Mouse (Mus musculus) lung, adult 2 months (tissue): ENCODE data around the gene Ifi35. TPM values are rescaled to one million over a fixed set of nuclear protein-coding genes. Genes with fewer than 3 reads are reported as not detected.
A peak's percentile ranks its signal among the peaks of the same experiment; 100 is the strongest.
"Not testable (repeated sequence)": the region's sequence is repeated elsewhere in the genome, so short reads cannot be mapped to it uniquely, and the experiment has no call there.

Source experiments
- DNase-seq: peaks from one replicate; pipeline ENCODE4 v3.0.0; 2022
- H3K4me1 ChIP-seq: fragments of 200-500 bp; 2 replicates; pipeline ENCODE4 v1.6.1; 2011; ENCODE audit warnings: low read length; ENCODE audit not compliant: control insufficient read depth, insufficient read depth
- H3K4me3 ChIP-seq: fragments of 200-500 bp; replicated peaks from 2 replicates; pipeline ENCODE3; 2011; ENCODE audit warnings: low read depth, mild to moderate bottlenecking, control low read depth, low read length; ENCODE audit errors: extremely low read depth
- CTCF ChIP-seq: fragments of 200-500 bp; IDR thresholded peaks from 2 replicates; pipeline ENCODE4 v1.5.1; 2011; ENCODE audit warnings: mild to moderate bottlenecking, low read length, control low read depth; ENCODE audit not compliant: insufficient read depth
- POLR2A ChIP-seq: fragments of 200-500 bp; IDR thresholded peaks from 2 replicates; pipeline ENCODE4 v1.6.1; 2011; ENCODE audit warnings: low read depth, mild to moderate bottlenecking, control low read depth, low read length, borderline replicate concordance; ENCODE audit errors: extremely low read depth
- WGBS: fragments of 180-500 bp; shearing (Covaris S2); methylation state at CpG from one replicate; pipeline ENCODE4 v1.1.7; 2018; 5-methylcytosine and 5-hydroxymethylcytosine counted together
- polyA plus RNA-seq: library from polyadenylated mRNA; depleted of rRNA; stranded (reverse); fragments of >200 nt; gene quantifications from 2 replicates; pipeline ENCODE4 v1.2.3, GENCODE M21; 2012

Gene Ifi35
- polyA plus RNA-seq, 1 experiment, result 76.4 TPM

DNA sequence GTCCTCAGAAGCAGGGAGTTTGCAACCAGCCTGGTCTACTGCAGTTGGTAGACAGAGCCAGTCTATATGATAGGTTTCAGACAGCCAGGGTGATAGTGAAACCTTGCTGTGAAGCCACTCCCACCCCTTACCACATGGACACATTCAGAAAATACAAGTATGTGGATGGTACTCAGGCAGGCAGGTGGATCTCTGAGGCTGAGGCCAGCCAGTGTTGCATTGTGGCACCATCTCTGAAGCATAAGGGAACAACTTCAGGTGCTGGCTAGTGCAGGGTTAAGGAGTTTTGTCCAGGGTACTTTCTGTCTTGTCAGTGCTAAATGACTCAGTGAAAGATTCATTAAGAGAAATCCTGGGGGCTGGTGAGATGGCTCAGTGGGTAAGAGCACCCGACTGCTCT lies 1.9 kb upstream of the Ifi35 start:
- TF ChIP-seq POLR2A, result no peak
- no peak for TF ChIP-seq CTCF
- Histone ChIP-seq H3K4me3 (no peak overlapping the region), H3K4me1 (peaks cover 7% of the 10 kb centered on the region)
- 76% methylated on average over 1 of the region's 1 CpGs for WGBS
- no peak for DNase-seq

DNA sequence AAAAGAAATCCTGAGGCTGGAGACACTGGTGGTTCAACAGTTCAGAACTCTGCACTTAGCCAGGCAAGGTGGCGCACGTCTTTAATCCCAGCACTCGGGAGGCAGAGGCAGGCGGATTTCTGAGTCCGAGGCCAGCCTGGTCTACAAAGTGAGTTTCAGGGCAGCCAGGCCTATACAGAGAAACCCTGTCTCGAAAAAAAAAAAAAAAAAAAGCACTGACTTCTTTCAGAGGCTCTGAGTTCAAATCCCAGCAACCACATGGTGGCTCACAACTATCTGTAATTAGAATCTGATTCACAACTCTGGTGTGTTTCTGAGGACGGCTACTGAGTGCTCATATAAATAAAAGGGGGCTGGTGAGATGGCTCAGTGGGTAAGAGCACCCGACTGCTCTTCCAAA lies 1.3 kb upstream of the Ifi35 start:
- not testable (repeated sequence) for H3K4me1 ChIP-seq, H3K4me3 ChIP-seq, DNase-seq
- 85% methylated on average over 8 of the region's 8 CpGs for WGBS

DNA sequence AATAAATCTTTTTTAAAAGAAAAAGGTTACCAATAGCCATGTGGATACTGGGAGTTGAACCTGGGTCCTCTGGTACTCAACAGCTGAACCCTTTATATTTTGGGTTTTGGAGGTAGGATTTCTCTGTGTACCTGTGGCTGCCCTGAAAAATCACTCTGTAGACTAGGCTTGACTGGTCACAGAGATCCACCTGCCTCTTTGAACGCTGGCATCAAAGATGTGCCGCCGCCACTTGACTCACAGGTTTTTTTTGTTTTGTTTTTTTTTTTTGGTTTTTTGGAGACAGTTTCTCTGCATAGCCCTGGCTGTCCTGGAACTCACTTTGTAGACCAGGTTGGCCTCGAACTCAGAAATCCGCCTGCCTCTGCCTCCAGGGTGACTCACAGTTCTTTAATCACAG lies 421 bp upstream of the Ifi35 start:
- 78% methylated on average over 5 of the region's 5 CpGs for WGBS
- no peak for DNase-seq
- no peak overlapping the region for H3K4me3 ChIP-seq

DNA sequence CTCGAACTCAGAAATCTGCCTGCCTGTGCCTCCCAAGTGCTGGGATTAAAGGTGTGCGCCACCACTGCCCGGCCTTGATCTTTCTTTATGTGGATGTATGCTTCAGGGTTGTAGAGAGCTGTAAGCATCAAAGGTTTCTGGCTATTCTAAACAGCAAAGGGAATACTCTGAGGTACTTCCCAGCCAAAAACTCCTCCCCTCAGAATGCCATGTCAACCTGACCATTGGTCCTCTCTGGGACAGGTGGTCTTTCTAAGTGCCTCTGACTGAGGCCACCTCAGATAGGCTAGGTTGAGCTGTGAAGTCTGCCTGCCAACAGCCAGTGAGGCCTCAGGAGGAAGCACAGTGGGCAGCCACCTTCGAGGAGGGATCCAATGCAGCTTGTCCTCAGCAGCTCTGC lies 692 bp downstream of the Ifi35 start:
- TF ChIP-seq POLR2A (no peak), CTCF (no peak)
- 42% methylated on average over 4 of the region's 4 CpGs for WGBS
- no peak for DNase-seq
- Histone ChIP-seq H3K4me1 (0 out of 2 replicates have a peak, but pooled peaks cover 5% of the 10 kb centered on the region), H3K4me3 (peak overlapping the region; percentile 34)

More for the DNA sequence above, 421 bp upstream of the Ifi35 start:
- TF ChIP-seq CTCF (no peak), POLR2A (no peak)
- peaks cover 9% of the 10 kb centered on the region for H3K4me1 ChIP-seq

DNA sequence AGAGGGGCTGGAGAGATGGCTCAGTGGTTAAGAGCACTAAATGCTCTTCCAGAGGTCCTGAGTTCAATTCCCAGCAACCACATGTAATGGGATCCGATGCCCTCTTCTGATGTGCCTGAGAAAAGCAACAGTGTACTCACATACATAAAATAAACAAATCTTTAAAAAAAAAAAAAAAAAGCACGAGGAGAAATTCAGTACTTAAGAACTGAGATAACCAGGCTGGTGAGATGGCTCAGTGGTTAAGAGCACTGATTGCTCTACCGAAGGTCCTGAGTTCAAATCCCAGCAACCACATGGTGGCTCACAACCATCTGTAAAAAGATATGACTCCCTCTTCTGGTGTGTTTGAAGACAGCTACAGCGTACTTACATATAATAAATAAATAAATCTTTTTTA lies 1.4 kb downstream of the Ifi35 start:
- not testable (repeated sequence) for DNase-seq, H3K4me3 ChIP-seq, H3K4me1 ChIP-seq
- WGBS, result 50% methylated on average over 4 of the region's 4 CpGs

DNA sequence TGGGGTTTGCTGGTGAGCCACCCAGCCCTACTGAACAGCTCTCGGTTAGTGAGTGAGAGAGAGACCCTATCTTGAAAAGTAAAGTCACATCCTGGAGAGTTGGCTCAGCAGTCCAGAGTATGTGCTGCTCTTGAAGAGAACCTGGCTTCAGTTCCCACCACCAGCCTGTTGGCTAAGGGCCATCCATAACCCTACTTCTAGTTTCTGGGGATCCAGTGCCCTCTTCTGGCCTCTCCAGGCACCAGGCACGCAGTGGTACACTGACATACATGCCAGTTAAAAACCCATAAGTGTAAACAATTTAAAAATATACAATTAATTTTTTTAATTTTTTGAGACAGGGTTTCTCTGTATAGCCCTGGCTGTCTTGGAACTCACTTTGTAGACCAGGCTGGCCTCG lies 2.2 kb downstream of the Ifi35 start:
- no peak for DNase-seq
- WGBS, result 76% methylated on average over 3 of the region's 3 CpGs

DNA sequence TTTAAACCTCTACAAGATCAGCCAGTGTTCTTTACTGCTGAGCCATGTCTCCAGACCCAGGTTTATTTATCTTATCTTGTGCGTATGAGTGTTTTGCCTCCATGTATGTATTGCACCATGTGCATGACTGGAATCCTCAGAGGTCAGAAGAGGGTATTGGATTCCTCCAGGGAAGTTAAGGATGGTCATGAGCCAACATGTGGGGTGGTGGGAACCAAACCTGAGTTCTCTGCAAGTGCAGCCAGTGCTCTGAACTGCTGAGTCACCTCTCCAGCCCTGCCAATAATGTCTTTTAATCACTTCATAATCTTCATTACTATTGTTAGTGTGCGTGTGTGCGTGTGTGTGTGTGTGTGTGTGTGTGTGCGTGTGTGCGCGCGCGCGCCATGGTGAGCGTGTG lies 3.3 kb downstream of the Ifi35 start:
- H3K4me3 ChIP-seq, result no peak overlapping the region
- 85% methylated on average over 10 of the region's 10 CpGs for WGBS
- H3K4me1 ChIP-seq, result 0 out of 2 replicates have a peak, but pooled peaks cover 5% of the 10 kb centered on the region
- TF ChIP-seq POLR2A, result no peak
- no peak for TF ChIP-seq CTCF
- no peak for DNase-seq

More for the DNA sequence above, 2.2 kb downstream of the Ifi35 start:
- TF ChIP-seq CTCF, result peak; percentile 46
- TF ChIP-seq POLR2A, result no peak
- Histone ChIP-seq H3K4me1 (0 out of 2 replicates have a peak, but pooled peaks cover 5% of the 10 kb centered on the region), H3K4me3 (no peak overlapping the region)

DNA sequence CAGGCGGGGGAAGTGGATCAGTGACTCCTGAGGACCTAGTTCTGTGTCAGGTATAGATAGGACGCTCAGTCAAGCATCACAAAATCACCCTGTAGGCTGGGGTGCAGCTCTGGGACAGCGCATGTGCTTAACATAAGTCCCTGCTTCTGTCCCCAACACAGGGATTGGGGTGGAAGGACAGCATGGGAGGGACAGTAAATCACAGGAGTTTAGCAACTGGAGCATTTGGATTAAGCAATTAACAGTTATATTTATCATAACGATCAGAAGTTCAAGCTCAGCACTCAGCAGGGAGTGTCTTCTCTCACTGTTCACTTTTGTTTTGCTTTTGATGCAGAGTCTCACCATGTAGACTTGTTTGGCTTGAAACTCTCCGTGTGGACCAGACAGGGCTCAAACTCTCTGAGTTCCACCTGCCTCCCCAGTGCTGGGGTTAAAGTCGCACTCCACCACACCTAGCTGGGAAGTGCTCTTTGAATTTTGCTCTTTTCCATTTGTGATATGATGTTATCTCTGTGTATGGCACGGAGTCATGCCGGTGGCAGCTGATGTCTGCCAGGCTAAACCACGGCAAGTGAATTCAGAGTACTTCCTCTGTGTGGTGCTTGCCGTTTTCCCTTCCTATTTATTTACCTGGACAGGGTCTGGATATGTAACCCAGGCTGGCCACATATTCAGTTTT lies 4.0 kb downstream of the Ifi35 start:
- TF ChIP-seq POLR2A (no peak), CTCF (no peak)
- Histone ChIP-seq H3K4me3 (no peak overlapping the region), H3K4me1 (0 out of 2 replicates have a peak, but pooled peaks cover 5% of the 10 kb centered on the region)
- 47% methylated on average over 10 of the region's 10 CpGs for WGBS
- no peak for DNase-seq

DNA sequence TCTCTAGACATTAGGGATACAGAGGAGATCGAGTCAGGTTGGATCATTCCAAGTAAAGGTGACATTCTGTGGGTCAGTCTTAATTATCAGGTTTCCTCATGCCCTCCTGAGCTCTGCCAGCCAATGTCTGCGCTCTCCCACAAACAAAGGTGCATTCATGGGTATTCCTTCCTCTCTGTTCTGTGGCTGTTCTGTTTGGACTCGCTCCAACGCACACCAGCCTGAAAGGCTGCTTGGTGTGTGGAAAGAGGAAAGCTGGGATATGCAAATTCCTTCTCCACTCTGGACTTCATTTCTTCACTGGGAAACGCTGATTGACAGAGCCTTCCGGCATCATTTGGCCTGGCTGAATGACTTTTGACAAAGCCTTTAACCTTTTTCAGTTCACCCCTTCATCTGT lies 6.5 kb downstream of the Ifi35 start:
- H3K4me3 ChIP-seq, result no peak overlapping the region
- WGBS, result 53% methylated on average over 6 of the region's 6 CpGs
- no peak for DNase-seq
- TF ChIP-seq POLR2A, result no peak
- no peak for TF ChIP-seq CTCF
- peaks cover 7% of the 10 kb centered on the region; the same call in 1 of the 2 replicates for H3K4me1 ChIP-seq

DNA sequence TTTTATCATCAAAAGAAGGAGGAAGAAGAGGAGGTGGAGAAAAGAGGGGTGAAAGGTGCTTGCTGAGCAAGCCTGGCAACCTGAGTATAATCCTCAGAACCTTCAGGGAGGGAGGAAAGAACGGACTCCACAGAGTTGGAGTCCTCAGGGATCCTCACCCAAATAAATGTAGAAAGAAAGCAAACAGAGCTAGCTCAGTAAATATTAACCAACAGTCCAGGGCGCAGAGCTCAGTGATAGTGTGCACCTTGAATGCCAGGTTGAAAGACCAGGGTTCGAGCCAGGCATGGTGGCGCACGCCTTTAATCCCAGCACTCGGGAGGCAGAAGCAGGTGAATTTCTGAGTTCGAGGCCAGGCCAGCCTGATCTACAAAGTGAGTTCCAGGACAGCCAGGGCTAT lies 7.4 kb downstream of the Ifi35 start:
- Histone ChIP-seq H3K4me3 (no peak overlapping the region), H3K4me1 (peaks cover 13% of the 10 kb centered on the region; the same call in 1 of the 2 replicates)
- no peak for DNase-seq
- WGBS, result 69% methylated on average over 7 of the region's 7 CpGs
- no peak for TF ChIP-seq CTCF
- no peak for TF ChIP-seq POLR2A

DNA sequence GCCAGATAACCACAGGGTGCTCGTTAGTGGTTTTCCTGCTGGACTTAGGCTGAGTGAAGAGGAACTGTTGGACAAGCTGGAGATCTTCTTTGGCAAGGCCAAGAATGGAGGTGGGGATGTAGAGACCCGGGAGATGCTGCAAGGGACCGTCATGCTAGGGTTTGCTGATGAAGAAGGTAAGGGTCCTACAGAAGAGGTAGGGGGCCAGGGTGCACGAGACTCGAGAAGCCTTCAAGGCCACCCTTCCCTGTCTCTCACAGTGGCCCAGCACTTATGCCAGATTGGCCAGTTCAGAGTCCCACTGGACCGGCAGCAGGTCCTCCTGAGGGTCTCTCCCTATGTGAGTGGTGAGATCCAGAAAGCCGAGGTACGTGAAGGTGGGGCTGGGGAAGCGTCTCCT lies 9.4 kb downstream of the Ifi35 start:
- no peak for DNase-seq
- H3K4me1 ChIP-seq, result peaks cover 11% of the 10 kb centered on the region; the same call in 1 of the 2 replicates
- H3K4me3 ChIP-seq, result no peak overlapping the region
- 88% methylated on average over 9 of the region's 9 CpGs for WGBS
- TF ChIP-seq POLR2A (no peak), CTCF (no peak)
